Mouse (Mus musculus): ENCODE results near the gene Otulin.

Otulin gene

DNA sequence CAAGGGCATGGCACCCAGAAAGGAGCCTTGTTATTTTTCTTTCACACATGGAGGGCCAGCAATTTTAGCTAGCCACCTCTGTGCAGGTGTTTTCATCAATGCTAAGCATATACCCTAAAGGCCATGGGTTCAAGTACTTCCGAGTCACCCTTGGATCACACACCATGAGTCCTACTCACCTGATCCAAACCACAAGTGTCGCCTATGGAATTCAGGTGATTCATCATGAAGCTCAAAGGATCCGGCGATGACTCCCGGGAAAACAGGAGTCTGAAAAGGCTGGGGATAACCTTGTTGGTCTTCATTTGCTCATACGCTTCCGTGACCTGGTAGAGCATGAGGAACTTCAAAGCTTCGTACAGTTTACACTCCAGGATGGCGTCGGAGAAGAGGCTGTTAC, 27.4 kb upstream of the Otulin start:
- no peak for DNase-seq (ENCODE audit: low spot score in 2 of 2)

DNA sequence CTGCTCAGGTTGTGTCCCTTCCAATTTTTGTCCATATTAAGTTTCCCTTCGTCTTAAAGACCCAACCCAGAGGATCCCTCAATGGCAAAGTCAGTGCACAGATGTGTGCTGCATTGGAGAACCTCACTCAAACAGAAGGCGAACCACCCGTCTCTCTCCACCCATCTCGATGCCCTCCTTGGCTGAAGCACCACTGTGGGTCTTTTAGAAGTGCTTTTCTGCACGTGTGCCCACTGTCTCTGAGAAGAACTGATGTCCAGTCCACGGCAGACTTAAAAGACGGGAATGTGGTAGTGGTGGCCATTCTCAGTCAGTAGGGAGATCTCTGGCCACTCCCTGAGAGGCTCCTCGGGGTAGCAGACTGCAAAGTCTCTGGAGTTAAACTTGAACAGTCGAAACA, 26.1 kb upstream of the Otulin start:
- no peak for DNase-seq (ENCODE audit: low spot score in 2 of 2)

DNA sequence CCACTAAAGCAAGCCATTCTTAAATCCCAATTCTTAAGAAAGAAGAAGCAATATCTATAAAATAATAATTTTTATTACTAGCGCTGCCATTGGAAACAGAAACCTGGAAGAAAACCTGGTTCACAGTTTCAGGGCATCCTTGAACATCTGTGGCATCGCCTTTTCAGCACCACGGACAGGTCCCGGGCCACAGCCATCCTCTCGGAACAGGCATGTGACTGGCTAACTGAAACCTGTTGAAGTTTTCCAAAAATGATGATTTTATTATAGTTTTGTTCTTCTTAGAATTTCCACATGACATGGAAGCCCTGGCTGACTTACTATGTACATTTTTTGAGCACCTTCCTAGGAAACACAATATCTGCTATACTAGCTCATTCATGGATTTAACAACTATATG, 24.5 kb upstream of the Otulin start:
- no peak for DNase-seq (ENCODE audit: low spot score in 2 of 2)

DNA sequence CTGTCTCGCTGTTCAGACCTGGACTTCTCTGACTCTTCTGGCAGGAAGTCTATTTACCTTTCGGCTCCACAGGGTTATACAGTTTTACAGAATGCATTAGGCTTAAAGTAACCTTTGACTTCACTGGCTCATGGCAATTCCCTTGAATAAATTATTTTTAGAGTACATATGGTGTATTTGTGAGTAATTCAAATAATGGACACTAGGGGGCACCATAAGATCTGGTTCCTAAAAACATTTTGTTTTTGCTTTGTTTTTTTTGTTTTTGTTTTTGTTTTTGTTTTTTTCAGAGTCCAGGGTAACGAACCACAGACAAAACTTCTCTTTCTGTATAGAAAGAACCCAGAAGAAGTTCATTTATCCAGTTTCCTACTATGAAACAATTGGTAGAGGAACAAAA, 17.2 kb upstream of the Otulin start:
- no peak for DNase-seq (ENCODE audit: low spot score in 2 of 2)

DNA sequence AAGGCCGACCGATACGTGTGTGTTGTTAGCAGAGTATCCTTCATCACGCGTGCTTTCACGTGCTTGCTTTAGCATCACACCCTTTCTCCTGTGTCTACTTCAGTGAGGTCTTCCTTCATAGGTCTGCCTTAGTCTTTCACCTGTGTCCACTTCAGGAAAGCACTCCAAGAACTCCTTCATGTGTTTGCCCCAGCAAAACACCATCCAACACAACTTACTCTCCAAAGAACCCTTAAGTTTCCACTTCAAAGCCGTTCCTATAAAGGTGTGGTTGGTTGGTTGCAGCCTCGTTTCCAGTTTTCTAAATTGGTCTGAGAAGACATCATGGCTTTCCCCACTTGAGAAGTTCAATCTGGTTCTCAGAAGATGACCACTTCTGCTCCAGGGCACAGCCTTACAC, 16.2 kb upstream of the Otulin start:
- DNase-seq (ENCODE audit: low spot score in 2 of 2) = no peak

DNA sequence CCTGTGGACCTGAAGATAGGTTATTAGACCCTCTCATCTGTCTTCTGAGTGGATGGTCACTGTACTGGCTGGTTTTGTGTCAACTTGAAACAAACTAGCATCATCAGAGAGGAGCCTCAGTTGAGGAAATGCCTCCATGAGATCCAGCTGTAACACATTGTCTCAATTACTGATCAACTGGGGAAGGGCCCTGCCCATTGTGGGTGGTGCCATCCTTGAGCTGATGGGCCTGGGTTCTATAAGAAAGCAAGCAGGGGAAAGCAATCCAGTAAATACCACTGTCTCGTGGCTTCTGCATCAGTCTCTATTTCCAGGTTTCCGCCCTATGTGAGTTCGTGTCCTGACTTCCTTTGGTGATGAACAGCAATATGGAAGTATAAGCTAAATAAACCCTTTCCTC, 14.8 kb upstream of the Otulin start:
- no peak for DNase-seq (ENCODE audit: low spot score in 2 of 2)

DNA sequence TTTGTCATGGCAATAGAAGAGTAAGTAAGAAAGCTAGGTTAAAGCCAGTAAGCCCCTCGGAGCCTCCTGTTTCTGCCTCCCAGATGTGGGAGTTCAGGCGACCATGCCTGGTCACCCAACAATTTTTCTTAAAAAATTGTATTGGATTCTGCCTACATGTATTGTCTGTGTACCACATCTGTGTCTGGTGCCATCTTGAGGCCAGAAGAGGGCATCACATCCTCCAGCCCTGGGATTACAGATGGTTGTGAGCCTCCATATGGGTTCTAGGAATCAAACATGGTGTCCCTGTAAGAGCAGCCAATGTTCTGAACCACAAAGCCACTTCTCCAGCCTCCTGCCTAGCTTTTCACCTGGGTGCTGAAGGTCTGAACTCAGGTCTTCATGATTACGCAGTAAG, 12.4 kb upstream of the Otulin start:
- peak; percentile 70 to 78 for DNase-seq (ENCODE audit: low spot score in 2 of 2)

DNA sequence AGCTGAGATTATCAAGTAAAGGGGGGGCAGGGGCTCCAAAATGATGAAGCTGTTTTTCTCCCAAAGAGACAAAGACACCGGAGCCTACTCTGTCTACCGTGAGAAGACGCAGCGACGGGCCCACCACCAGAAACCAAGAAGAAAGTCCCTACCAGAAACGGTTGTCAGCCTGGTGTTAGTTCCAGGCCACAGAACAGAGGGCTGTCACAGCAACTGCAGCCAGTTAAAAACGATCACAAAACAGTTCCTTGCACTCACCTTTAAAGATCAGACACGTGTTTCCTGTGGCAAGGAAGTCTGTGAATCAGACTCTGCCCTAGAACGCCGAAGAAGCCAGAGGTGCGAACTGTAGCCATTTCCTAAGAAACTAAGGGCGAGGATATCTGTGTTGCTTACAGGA, 10.7 kb upstream of the Otulin start:
- DNase-seq (ENCODE audit: low spot score in 2 of 2) = no peak

DNA sequence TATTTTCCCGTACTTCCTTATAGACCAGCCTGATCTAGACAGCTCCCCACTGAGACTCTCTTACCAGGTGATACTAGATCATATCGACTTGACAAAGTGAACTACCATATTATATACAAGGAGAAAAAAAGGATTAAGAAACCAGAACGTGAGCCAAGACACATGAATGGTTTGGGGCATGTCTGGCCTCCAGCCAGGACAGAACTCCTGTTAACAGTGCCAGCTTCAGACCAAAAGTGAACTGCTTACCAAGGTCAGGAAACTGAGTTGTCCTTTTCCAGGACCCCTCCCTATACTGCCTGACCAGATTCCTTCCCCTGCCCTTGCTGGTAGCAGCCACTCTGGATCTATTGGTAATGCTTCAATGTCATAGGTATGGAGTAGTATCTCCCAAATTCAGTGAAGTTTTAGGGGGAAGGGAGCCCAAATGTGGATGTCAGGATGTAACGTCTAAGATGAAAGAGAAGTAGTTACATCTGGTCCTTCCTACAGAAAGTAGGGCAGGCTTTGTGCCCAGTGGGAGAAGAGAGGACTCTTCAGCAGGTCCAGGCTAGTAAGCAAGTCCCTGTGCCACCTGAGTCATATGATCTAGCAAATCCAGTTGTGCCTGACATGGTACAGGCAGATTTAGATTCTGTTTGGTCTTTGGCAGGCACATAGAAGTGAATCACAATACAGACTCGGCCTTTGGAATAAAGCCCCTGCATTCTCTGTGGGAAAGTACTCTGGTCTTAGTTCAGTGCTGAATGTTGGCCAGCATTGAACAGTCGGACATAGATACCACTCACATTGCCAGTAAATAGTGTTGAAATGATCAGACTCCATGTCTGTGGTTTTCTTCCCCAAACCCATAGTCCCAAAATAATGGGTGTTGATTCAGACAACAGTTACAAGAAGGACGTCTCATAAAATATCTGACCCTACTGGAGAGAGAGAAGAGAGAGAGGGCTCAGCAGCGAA, 3.7 kb upstream of the Otulin start:
- DNase-seq (ENCODE audit: low spot score in 2 of 2) = no peak

DNA sequence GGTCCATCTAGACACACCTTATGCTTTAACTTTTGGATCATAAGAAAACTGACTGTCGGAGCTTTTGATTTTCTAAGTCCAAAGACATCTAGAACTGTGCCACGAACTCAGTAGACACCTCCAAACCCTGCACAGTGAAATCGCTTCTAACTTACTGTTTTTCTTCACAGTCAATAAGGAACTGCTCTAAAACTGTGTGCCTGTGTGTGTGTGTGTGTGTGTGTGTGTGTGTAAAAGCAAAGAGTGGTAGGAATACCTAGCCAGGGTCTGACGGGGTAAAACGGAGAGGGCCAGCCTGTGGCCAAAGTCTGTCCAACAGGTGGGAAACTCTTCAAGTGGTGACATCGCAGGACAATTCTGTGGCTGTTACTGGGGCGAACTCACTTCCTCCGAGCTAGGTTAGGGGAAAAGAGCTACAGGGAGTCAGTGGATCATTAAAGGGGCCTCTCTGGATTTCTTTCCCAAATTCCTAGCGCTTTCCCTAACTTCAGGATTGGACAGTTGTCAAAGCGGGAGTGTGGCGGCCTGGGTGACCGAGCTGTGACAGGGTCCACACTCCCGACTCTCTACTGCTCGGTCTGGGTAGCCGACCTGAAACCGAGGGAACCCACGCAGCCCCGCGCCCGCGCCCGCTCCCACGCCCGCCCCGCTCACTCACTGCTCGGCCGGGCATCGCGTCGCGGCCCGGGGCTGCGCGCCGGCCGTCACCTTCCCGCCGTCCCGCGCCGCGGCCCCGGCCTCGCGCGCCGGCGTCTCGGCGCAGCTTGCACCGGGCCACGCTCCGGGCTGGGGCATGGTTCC, 493 bp downstream of the Otulin start:
- DNase-seq (ENCODE audit: low spot score in 2 of 2) = no peak

DNA sequence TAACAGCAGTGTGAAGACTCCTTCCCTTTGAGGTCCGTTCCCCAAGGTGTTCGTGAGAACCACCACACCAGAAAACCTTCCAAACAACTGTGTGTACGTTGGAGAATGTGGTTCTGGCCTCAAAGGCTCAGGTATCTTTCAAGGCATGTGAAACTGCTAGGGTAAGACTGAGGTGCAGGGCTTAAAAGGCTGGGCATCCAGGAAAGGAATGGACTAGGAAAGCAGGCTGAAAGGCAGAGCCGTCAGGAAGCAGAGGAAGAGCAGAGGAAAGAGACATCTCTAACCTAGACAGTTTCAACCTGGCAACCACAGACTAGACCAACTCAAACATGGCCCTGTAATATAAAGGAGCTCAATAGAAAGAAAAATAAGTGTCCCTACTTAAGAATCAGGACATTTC, 1.4 kb downstream of the Otulin start:
- DNase-seq (ENCODE audit: low spot score in 2 of 2) = no peak

DNA sequence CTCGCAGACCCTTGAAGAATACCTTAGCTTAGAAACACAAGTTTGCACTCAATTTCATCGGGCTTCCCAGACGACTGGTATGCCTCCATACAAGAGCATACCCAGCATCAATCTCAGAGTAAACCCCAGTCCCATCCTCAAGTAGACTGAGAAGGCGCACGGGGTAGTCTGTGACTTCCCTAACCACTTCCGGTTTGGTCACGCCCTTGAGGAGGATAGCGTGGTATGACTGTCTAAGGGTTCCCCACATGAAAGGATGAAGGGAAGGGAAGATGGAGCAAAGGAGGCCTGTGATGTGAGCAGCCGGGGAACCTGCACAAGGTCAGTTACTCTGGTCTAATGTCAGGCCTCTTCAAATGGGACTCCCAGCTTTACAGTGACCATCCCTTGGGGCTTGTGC, 2.7 kb downstream of the Otulin start:
- DNase-seq (ENCODE audit: low spot score in 2 of 2) = no peak

DNA sequence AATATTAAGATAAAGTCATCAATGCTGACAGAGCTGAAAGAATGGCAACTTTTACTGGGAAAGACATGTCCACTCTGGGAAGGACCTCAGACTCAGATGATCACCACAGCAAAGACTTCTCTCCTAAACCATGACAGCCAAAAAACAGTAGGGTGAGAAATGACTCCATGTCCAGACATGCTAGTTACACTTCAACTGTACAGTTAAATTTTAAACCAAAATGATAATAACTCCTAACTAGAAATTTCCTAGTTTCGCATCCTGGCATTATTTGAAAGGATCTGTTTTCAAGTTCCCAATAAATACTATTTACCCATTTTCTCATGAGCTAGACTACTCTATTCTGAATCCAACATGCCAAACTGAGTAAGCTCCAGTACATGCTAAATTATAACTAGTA, 4.2 kb downstream of the Otulin start:
- no peak for DNase-seq (ENCODE audit: low spot score in 2 of 2)

DNA sequence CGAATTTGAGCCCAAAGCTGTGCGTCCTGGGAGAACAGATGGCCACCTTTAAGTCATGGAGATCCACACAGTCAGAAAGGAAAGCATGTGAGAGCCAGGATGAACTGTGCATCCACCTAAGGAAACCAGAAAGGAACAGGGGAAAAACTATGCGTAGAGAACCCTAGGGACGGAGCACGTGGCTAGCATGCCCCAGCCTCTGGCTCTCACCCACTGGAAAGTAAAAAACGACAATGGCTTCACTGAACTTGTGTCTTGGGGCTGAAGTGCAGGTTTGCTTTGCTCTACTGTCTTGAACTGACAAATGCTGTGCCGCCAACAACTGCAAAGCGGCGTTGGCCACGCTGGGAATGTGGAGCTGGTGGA, 4.6 kb downstream of the Otulin start:
- no peak for DNase-seq (ENCODE audit: low spot score in 2 of 2)

DNA sequence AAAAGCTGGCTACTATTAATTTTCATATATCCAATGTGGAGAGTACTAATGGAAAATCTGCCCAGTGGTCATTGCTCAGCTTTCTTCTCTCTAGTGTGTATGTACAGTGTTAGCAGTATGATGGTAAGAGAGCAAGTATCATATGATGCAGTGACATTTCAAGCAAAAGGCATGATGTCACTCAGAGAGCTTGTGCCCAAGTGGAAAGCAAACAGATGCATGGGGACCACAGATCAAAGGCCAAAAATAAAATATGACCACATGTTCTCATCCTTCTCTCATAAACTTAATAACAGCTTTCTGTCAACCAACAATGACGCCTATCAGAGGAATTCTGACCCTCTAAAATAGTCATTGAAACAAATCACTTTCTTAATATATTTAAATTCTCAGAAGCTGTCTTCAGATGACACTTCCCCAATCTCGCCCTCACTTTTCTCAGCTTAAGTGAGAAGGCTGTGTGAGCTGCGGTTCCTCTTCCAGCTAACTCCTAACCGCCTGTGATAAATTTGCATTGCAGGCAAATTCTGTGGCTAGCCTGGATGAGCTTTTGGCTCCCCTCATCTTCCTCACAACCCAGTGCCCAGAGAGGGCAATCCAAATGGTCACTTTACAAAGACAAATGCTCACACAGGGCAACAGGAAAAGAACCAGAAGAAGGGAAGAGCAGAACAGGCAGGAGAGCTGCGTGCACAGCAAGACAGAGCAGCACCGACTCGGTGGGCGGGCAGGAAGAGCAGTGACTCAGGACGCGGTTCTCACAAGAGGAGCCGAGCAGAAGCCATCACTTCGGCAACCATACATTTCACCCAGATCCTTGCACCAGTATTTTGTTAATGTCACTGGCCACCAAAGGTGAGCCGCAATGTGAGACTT, 5.2 kb downstream of the Otulin start:
- DNase-seq (ENCODE audit: low spot score in 2 of 2) = peak; percentile 24 to 51

DNA sequence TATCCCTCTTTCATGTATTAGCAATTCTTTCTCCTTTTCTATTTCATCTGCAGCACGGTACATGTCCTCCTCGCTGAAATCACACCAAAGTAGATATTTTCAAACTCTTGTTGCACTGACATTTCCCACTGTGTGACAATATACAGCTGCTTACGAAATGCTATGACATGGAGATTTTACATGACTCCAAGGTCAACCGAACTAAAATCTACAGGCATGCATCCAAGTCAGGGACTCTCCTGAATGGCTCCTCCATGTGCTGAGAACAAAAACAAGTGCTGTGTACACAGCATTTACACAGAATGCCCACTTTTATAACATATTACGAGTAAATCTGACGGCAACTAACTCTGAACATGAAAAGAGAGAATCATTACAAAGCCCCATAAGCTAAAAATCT, 7.2 kb downstream of the Otulin start:
- DNase-seq (ENCODE audit: low spot score in 2 of 2) = no peak

DNA sequence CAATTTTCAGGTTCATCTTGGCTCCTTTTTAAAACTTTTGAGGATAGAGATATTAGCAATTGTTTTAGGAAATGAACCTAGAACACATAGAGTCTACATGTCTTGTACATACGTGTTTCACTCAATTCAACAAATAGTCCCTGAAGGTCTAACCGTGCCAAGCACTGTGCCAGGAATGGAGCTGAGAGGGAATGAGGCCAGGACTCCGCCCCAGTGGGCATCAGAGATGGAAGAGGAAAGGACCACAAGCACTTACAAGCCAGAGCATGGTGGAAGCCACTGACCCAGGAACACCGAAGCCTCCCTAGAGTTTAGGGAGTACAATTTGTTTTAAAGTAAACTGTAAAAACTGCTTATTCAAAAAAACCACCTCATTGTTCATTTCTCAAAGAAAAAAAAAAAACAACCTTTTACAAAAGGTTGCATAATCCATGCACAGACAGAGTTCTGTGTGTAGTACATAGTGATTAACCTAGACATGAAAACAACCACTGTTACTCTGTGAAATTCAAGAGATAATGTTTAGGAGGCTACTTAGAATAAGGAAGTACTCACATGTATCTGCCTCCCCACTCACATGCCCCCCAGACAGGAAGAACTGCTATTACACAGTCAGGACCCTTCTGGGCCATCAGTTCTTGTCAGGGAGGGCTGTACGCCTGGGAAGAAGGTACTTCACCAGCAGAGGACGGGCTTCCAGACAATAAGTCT, 9.9 kb downstream of the Otulin start:
- DNase-seq (ENCODE audit: low spot score in 2 of 2) = no peak

DNA sequence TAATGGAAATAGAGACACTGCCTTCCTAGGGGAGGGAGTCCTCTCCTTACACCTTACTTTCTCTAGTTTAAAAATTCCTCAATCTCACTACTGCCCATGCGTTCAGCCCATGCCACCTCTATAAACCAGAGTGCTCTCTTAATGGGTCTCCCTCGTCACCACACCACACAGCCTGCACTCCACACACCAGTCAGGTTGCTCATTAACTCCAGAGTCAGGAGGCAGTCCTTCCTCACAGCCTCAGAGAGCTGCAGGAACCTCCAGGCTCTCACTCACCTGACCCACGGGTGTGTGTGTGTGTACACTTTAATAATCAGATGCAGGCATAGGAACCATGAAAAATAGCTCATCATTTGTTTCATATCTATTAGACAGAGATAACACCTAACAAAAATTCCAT, 10.8 kb downstream of the Otulin start:
- DNase-seq (ENCODE audit: low spot score in 2 of 2) = no peak

DNA sequence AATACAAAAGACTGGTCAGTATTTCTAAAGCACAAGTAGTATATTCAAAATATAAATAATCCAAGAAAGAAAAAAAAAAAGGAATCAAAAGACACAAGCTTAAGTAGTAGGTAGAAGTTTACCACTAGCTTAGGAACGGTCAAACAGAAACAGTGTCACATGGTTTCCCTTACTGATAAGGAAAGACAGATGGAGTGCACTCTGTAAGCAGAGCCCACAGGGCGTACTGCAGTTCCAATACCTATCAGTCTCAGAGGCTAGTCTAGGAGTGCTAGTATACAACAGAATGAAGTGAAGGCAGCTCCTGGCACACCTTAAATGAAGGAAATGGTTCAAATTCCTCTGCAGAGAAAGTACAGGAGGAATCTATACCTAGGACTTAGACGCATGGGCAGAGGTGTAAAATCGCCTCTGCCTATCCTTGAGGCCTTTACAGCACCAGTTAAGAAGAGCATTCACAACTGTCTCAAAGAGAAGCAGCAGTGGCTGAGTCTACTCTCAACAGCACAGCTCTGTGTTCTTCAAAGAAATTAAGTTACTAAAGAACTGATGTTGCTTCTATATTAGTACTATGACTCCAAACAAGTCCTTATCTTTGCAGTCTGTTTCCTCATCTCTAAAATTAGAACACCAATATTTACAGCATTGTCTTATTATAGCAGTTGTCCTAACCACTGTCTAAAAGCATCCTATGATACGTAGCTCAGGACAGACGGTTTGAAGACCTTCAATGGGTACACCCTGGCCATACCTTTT, 11.5 kb downstream of the Otulin start:
- DNase-seq (ENCODE audit: low spot score in 2 of 2) = no peak

DNA sequence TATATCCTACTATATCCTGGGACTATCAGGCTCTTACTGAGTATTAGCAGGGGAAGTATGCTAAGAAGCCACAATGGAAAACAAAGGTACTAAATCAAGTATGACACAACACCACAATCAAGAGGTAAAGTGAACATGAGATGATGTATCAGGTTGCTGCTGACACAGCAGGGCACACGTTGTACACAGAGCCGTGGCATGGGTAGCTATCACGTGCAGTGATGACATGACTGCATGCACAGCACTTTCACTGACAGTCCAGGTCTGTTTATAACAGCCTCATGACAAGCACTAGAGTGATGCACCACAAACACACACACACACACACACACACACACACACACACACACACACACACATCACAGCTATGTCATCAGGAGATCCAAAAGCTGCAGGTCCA, 13.3 kb downstream of the Otulin start:
- DNase-seq (ENCODE audit: low spot score in 2 of 2) = no peak

DNA sequence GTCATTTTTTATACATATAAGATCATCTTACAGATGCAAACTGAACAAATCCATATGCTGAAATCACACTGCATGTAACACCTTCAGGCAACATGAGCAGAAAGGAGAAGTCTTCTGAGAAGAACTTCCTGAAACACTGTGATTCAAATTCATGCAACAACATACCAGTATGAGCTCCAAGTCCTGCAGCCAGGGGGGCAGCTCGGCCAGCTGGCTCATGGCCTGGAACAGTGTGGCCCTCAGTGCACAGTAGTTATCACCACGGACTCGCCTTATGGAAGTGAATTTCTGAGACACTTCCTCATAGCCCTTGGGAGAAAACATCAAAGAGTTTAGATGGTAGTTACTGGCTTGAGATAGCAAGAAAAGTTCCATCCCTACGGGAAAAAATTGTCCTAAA, 14.3 kb downstream of the Otulin start:
- DNase-seq (ENCODE audit: low spot score in 2 of 2) = no peak

All from right cerebral cortex, adult 2 months (tissue).